Mouse (Mus musculus) adipocyte (in vitro differentiated cells): ENCODE results near the gene Mrvi1.
A peak's percentile ranks its signal among the peaks of the same experiment; 100 is the strongest.

Experiments
- DNase-seq: peaks from one replicate; pipeline ENCODE4 v3.0.0-alpha.2; 2016; ENCODE audit warnings: low spot score

The Mrvi1 gene

DNA sequence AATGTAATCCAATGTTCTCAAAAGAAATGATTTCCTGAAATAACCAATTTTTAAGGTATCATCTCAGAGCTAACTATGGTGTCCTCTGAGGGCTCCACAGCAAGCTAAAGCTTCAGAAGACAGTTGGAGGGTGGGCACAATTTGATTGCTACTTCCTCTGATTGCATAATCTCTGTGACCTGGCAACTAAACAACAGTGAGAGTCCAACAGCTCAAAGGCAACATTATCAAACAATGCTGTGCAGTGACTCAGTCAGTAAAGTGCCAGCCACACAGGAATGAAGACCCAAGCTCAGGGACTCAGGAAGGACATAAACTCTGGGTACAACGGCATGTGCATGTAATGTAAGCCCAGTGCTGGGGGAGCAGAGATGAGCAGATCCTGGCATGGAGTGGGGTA lies 149.2 kb downstream of the Mrvi1 start:
- DNase-seq, result no peak

DNA sequence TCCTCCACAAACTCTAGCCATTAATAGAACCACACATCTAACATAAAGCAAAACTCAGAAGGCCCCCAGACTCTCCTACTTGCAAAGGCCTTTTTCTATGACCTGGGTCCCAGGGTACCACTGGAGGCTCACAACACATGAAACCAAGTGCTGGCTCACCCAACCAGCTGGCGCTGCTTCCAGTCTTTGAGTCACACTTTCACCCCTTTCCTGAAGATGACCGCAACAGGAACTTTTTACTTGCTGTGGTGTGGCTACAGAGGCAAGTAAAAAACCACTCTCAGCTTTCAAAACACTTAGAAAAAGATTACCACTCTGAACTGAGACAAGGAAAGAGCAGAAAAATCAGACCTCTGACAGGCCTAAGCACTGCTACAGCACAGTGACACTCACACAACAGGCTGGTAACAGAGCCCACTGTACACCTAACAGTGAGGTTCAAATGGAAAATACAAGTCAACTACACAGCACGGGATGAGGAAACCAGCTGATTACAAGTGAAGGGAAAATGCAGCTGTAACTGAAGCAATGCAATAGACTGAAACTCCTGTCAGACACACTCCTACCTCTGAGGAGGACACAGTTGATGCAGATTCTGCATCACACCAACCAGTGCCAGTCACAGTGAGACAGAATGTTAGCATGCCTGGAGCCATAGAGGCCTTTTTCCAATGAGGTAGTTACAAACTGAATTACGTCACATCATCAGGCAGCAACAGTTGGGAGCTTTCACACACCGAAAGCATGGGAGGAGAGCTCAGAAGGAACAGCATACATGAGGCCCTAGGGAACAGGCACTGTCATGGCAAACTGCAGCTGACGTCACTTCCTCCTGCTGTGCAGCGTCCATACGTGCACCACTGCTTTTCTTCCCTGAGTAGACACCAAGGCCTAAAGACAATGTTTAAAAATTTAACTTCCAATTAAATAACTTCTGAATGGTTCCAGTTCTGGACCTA lies 158.0 kb downstream of the Mrvi1 start:
- DNase-seq, result peak; percentile 70

- peak; percentile 30 for DNase-seq
Measured at GRCm38 (mm10) chr7:110823593-110823992, 158.7 kb downstream of the Mrvi1 start.

- DNase-seq, result no peak
Measured at GRCm38 (mm10) chr7:110823076-110823475, 159.2 kb downstream of the Mrvi1 start.

DNA sequence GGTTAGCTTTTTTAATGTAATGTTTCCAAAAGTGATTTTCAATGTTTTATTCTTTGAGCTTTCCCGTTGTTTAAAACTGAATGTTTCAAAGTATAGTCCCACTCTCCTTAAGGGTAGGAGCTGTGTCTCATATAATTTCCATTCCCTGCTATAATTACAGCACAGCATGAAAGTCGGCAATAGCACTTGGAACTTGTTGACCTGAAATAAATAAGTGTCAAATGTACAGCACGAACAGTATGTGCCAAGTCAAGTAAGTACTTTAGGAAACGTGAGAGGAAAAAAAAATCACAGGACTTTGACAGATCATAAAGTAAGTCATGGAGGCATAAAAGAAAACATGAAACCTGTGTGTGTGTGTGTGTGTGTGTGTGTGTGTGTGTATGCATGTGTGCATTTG lies 160.2 kb downstream of the Mrvi1 start:
- no peak for DNase-seq

DNA sequence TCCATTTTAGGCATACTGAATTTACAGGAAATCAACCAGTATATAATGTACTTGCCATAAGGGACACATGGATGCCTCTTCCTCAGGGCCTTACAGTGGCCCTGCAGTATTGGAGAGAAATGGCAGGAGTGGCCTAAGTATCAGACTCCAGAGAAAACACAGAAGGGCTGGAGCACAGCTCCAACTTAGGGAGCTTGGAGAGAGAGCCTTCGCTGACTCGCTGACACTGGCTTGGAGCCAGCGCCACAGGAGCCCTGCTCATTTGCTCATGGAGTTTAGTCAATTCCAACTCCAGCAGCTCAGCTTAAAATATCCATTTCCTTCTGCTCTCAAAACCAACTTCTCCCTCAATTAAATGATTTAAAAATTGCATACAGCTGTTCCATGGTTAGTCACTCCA lies 160.6 kb downstream of the Mrvi1 start:
- DNase-seq, result peak; percentile 65

GRCm38 (mm10) chr7:110821068-110821467 lies 161.2 kb downstream of the Mrvi1 start:
- no peak for DNase-seq

GRCm38 (mm10) chr7:110818787-110819350 lies 163.4 kb downstream of the Mrvi1 start:
- DNase-seq, result no peak
